Mouse (Mus musculus): ENCODE measurements around the gene Ccdc117.
"Not testable (repeated sequence)": the region's sequence is repeated elsewhere in the genome, so short reads cannot be mapped to it uniquely, and the experiment has no call there.

Ccdc117 gene

GRCm38 (mm10) chr11:5509215-5510098 is 32.5 kb downstream of the Ccdc117 start:
- DNase-seq (ENCODE audit: low spot score): no peak

GRCm38 (mm10) chr11:5505856-5506575 is 36.0 kb downstream of the Ccdc117 start:
- DNase-seq (ENCODE audit: low spot score): no peak

- DNase-seq (ENCODE audit: low spot score): no peak
Measured at GRCm38 (mm10) chr11:5502351-5503051, 39.5 kb downstream of the Ccdc117 start.

GRCm38 (mm10) chr11:5500903-5501741 is 40.9 kb downstream of the Ccdc117 start:
- DNase-seq (ENCODE audit: low spot score): no peak

- no peak for DNase-seq (ENCODE audit: low spot score)
Measured at GRCm38 (mm10) chr11:5499961-5500644, 41.9 kb downstream of the Ccdc117 start.

GRCm38 (mm10) chr11:5498931-5499661 is 42.9 kb downstream of the Ccdc117 start:
- DNase-seq (ENCODE audit: low spot score): no peak

GRCm38 (mm10) chr11:5498422-5498821 is 43.6 kb downstream of the Ccdc117 start:
- DNase-seq (ENCODE audit: low spot score): no peak

- no peak for DNase-seq (ENCODE audit: low spot score)
Measured at GRCm38 (mm10) chr11:5496559-5497248, 45.3 kb downstream of the Ccdc117 start.

GRCm38 (mm10) chr11:5495906-5496305 is 46.1 kb downstream of the Ccdc117 start:
- DNase-seq (ENCODE audit: low spot score): no peak

GRCm38 (mm10) chr11:5495286-5495832 is 46.6 kb downstream of the Ccdc117 start:
- no peak for DNase-seq (ENCODE audit: low spot score)

GRCm38 (mm10) chr11:5493869-5494268 is 48.1 kb downstream of the Ccdc117 start:
- DNase-seq (ENCODE audit: low spot score): no peak

GRCm38 (mm10) chr11:5491912-5492311 is 50.1 kb downstream of the Ccdc117 start:
- DNase-seq (ENCODE audit: low spot score): no peak

- DNase-seq (ENCODE audit: low spot score): no peak
Measured at GRCm38 (mm10) chr11:5490989-5491656, 50.9 kb downstream of the Ccdc117 start.

- not testable (repeated sequence) for DNase-seq (ENCODE audit: low spot score)
Measured at GRCm38 (mm10) chr11:5489433-5489832, 52.6 kb downstream of the Ccdc117 start.

GRCm38 (mm10) chr11:5485193-5486011 is 56.6 kb downstream of the Ccdc117 start:
- peak; percentile 68 for DNase-seq (ENCODE audit: low spot score)

- DNase-seq (ENCODE audit: low spot score): no peak
Measured at GRCm38 (mm10) chr11:5482581-5482980, 59.4 kb downstream of the Ccdc117 start.
